Mouse (Mus musculus): ENCODE results near the gene Lpin2.

Gene Lpin2

GRCm38 (mm10) chr17:71231998-71232397 lies 49.6 kb downstream of the Lpin2 start:
- no peak for DNase-seq (ENCODE audit: low spot score)

- no peak for DNase-seq (ENCODE audit: low spot score)
Measured at GRCm38 (mm10) chr17:71233210-71233609, 50.9 kb downstream of the Lpin2 start.

- DNase-seq (ENCODE audit: low spot score), result no peak
Measured at GRCm38 (mm10) chr17:71234041-71234594, 51.8 kb downstream of the Lpin2 start.

- DNase-seq (ENCODE audit: low spot score), result peak; percentile 37
Measured at GRCm38 (mm10) chr17:71235229-71235958, 53.0 kb downstream of the Lpin2 start.

GRCm38 (mm10) chr17:71238494-71238893 lies 56.1 kb downstream of the Lpin2 start:
- no peak for DNase-seq (ENCODE audit: low spot score)

- no peak for DNase-seq (ENCODE audit: low spot score)
Measured at GRCm38 (mm10) chr17:71240811-71241210, 58.5 kb downstream of the Lpin2 start.

- DNase-seq (ENCODE audit: low spot score), result no peak
Measured at GRCm38 (mm10) chr17:71242666-71243065, 60.3 kb downstream of the Lpin2 start.

GRCm38 (mm10) chr17:71245133-71245532 lies 62.8 kb downstream of the Lpin2 start:
- no peak for DNase-seq (ENCODE audit: low spot score)

GRCm38 (mm10) chr17:71246022-71246421 lies 63.7 kb downstream of the Lpin2 start:
- DNase-seq (ENCODE audit: low spot score), result no peak

GRCm38 (mm10) chr17:71248963-71249362 lies 66.6 kb downstream of the Lpin2 start:
- DNase-seq (ENCODE audit: low spot score), result no peak

- no peak for DNase-seq (ENCODE audit: low spot score)
Measured at GRCm38 (mm10) chr17:71250046-71250445, 67.7 kb downstream of the Lpin2 start.

- DNase-seq (ENCODE audit: low spot score), result no peak
Measured at GRCm38 (mm10) chr17:71250819-71251600, 68.7 kb downstream of the Lpin2 start.

- DNase-seq (ENCODE audit: low spot score), result no peak
Measured at GRCm38 (mm10) chr17:71251601-71252001, 69.2 kb downstream of the Lpin2 start.

- no peak for DNase-seq (ENCODE audit: low spot score)
Measured at GRCm38 (mm10) chr17:71252101-71252500, 69.7 kb downstream of the Lpin2 start.

GRCm38 (mm10) chr17:71253391-71253790 lies 71.0 kb downstream of the Lpin2 start:
- DNase-seq (ENCODE audit: low spot score), result no peak

- DNase-seq (ENCODE audit: low spot score), result no peak
Measured at GRCm38 (mm10) chr17:71254106-71254505, 71.7 kb downstream of the Lpin2 start.

GRCm38 (mm10) chr17:71254736-71255135 lies 72.4 kb downstream of the Lpin2 start:
- DNase-seq (ENCODE audit: low spot score), result no peak

GRCm38 (mm10) chr17:71256068-71256615 lies 73.8 kb downstream of the Lpin2 start:
- DNase-seq (ENCODE audit: low spot score), result peak; percentile 27

- DNase-seq (ENCODE audit: low spot score), result no peak
Measured at GRCm38 (mm10) chr17:71256806-71257536, 74.6 kb downstream of the Lpin2 start.

- DNase-seq (ENCODE audit: low spot score), result peak; percentile 43
Measured at GRCm38 (mm10) chr17:71259727-71260126, 77.4 kb downstream of the Lpin2 start.

GRCm38 (mm10) chr17:71260658-71261057 lies 78.3 kb downstream of the Lpin2 start:
- DNase-seq (ENCODE audit: low spot score), result no peak

- no peak for DNase-seq (ENCODE audit: low spot score)
Measured at GRCm38 (mm10) chr17:71263136-71263535, 80.8 kb downstream of the Lpin2 start.
